Mouse (Mus musculus): ENCODE results near the gene Ube2z. TPM values are rescaled to one million over a fixed set of nuclear protein-coding genes. Genes with fewer than 3 reads are reported as not detected.
A peak's percentile ranks its signal among the peaks of the same experiment; 100 is the strongest.

The Ube2z gene
- polyA plus RNA-seq, 1 experiment from 2014 or later, result 33.2 TPM

- Histone ChIP-seq H3K4me1 (replicated peaks; ENCODE audit: insufficient read depth, low read length) (peaks cover 29% of the 10 kb centered on the region), H3K4me2 (ENCODE audit: low read length) (peak overlapping the region; percentile 94), H3K4me3 (replicated peaks; ENCODE audit: low read depth, low read length) (peak overlapping the region; percentile 88), H3K9me3 (replicated peaks; ENCODE audit: low read length) (no peaks in the 10 kb centered on the region), H3K36me3 (ENCODE audit: insufficient read depth, low read length) (no peaks in the 10 kb centered on the region), H3K27me3 (ENCODE audit: insufficient read depth, low read length) (peaks cover 25% of the 10 kb centered on the region), H3K9ac (ENCODE audit: low read depth, low read length) (peak overlapping the region; percentile 87; the same call in 1 of the 2 replicates), H3K27ac (no peak overlapping the region)
- TF ChIP-seq CTCF (IDR thresholded peaks at IDR 0.05; ENCODE audit: low read depth), result no peak
- under 1% methylated on average over 33 of the region's 33 CpGs for WGBS
- peak; percentile 49 for DNase-seq (ENCODE audit: low spot score)
- peak; percentile 16; the same call in 1 of the 2 replicates for ATAC-seq (replicated peaks; ENCODE audit: low FRiP score, low read depth)
Observed at GRCm38 (mm10) chr11:96006367-96006851, 58.8 kb downstream of the Ube2z start.

GRCm38 (mm10) chr11:96005403-96006271 is 59.6 kb downstream of the Ube2z start, which contains the start of gene Igf2bp1:
Gene Igf2bp1 (minus strand): TSS chr11:96005940.
- peaks cover 20% of the 10 kb centered on the region; the same call in 1 of the 2 replicates for H3K27me3 ChIP-seq (ENCODE audit: insufficient read depth, low read length)
- peak within 1 kb of the TSS; percentile 94 for H3K4me2 ChIP-seq (ENCODE audit: low read length)
- no peak for TF ChIP-seq CTCF (IDR thresholded peaks at IDR 0.05; ENCODE audit: low read depth)
- peak within 1 kb of the TSS; percentile 87 for H3K9ac ChIP-seq (ENCODE audit: low read depth, low read length)
- ATAC-seq (replicated peaks; ENCODE audit: low FRiP score, low read depth), result peak; percentile 64
- peak within 1 kb of the TSS; percentile 88 for H3K4me3 ChIP-seq (replicated peaks; ENCODE audit: low read depth, low read length)
- no peaks in the 10 kb centered on the region for H3K9me3 ChIP-seq (replicated peaks; ENCODE audit: low read length)
- peak; percentile 81 for DNase-seq (ENCODE audit: low spot score)
- H3K36me3 ChIP-seq (ENCODE audit: insufficient read depth, low read length), result no peaks in the 10 kb centered on the region
- peaks cover 29% of the 10 kb centered on the region for H3K4me1 ChIP-seq (replicated peaks; ENCODE audit: insufficient read depth, low read length)
- WGBS, result under 1% methylated on average over 66 of the region's 74 CpGs
- peak within 1 kb of the TSS; percentile 89 for H3K27ac ChIP-seq

GRCm38 (mm10) chr11:96004793-96005402 is 60.3 kb downstream of the Ube2z start:
- Histone ChIP-seq H3K4me2 (ENCODE audit: low read length) (peak overlapping the region; percentile 94), H3K9me3 (replicated peaks; ENCODE audit: low read length) (no peaks in the 10 kb centered on the region), H3K27ac (peak overlapping the region; percentile 89), H3K4me1 (replicated peaks; ENCODE audit: insufficient read depth, low read length) (peaks cover 29% of the 10 kb centered on the region), H3K4me3 (replicated peaks; ENCODE audit: low read depth, low read length) (peak overlapping the region; percentile 88), H3K36me3 (ENCODE audit: insufficient read depth, low read length) (no peaks in the 10 kb centered on the region), H3K9ac (ENCODE audit: low read depth, low read length) (peak overlapping the region; percentile 87), H3K27me3 (ENCODE audit: insufficient read depth, low read length) (peaks cover 16% of the 10 kb centered on the region; the same call in 1 of the 2 replicates)
- DNase-seq (ENCODE audit: low spot score), result peak; percentile 42
- WGBS, result under 1% methylated on average over 51 of the region's 57 CpGs
- peak; percentile 45 for ATAC-seq (replicated peaks; ENCODE audit: low FRiP score, low read depth)
- TF ChIP-seq CTCF (IDR thresholded peaks at IDR 0.05; ENCODE audit: low read depth), result no peak

- Histone ChIP-seq H3K9ac (ENCODE audit: low read depth, low read length) (peak overlapping the region; percentile 87), H3K9me3 (replicated peaks; ENCODE audit: low read length) (no peaks in the 10 kb centered on the region), H3K27ac (peak overlapping the region; percentile 89), H3K4me2 (ENCODE audit: low read length) (peak overlapping the region; percentile 94), H3K4me1 (replicated peaks; ENCODE audit: insufficient read depth, low read length) (peaks cover 29% of the 10 kb centered on the region), H3K4me3 (replicated peaks; ENCODE audit: low read depth, low read length) (peak overlapping the region; percentile 88), H3K36me3 (ENCODE audit: insufficient read depth, low read length) (no peaks in the 10 kb centered on the region), H3K27me3 (ENCODE audit: insufficient read depth, low read length) (peaks cover 16% of the 10 kb centered on the region; the same call in 1 of the 2 replicates)
- ATAC-seq (replicated peaks; ENCODE audit: low FRiP score, low read depth) (peak; percentile 3; the same call in 1 of the 2 replicates), DNase-seq (ENCODE audit: low spot score) (peak; percentile 57)
- WGBS, result 1% methylated on average over 32 of the region's 32 CpGs
- TF ChIP-seq CTCF (IDR thresholded peaks at IDR 0.05; ENCODE audit: low read depth), result no peak
Observed at GRCm38 (mm10) chr11:96003969-96004792, 61.0 kb downstream of the Ube2z start.

- peaks cover 16% of the 10 kb centered on the region; the same call in 1 of the 2 replicates for H3K27me3 ChIP-seq (ENCODE audit: insufficient read depth, low read length)
- ATAC-seq (replicated peaks; ENCODE audit: low FRiP score, low read depth), result no peak
- 8% methylated on average over 12 of the region's 12 CpGs for WGBS
- peak overlapping the region; percentile 94 for H3K4me2 ChIP-seq (ENCODE audit: low read length)
- peak; percentile 41 for DNase-seq (ENCODE audit: low spot score)
- H3K9ac ChIP-seq (ENCODE audit: low read depth, low read length), result no peak overlapping the region; the same call in 1 of the 2 replicates
- no peaks in the 10 kb centered on the region for H3K36me3 ChIP-seq (ENCODE audit: insufficient read depth, low read length)
- H3K4me1 ChIP-seq (replicated peaks; ENCODE audit: insufficient read depth, low read length), result peaks cover 29% of the 10 kb centered on the region
- H3K9me3 ChIP-seq (replicated peaks; ENCODE audit: low read length), result no peaks in the 10 kb centered on the region
- peak overlapping the region; percentile 88 for H3K4me3 ChIP-seq (replicated peaks; ENCODE audit: low read depth, low read length)
- H3K27ac ChIP-seq, result no peak overlapping the region
- TF ChIP-seq CTCF (IDR thresholded peaks at IDR 0.05; ENCODE audit: low read depth), result no peak
Observed at GRCm38 (mm10) chr11:96003100-96003900, 61.9 kb downstream of the Ube2z start.

Other genes with a start within 250 kb of the Ube2z start
- gene Phospho1, start 240.9 kb downstream of the Ube2z start, polyA plus RNA-seq (2015; fragmentation: Nextera tagmentation; extraction: Ambion mirVana), result 0.17 TPM in 1 of 2 replicates, not detected in the other
- gene Gngt2, start 228.2 kb downstream of the Ube2z start, polyA plus RNA-seq (2015; fragmentation: Nextera tagmentation; extraction: Ambion mirVana), result 32.6 and 32.9 TPM in 2 replicates
- gene Abi3, start 222.9 kb downstream of the Ube2z start, polyA plus RNA-seq (2015; fragmentation: Nextera tagmentation; extraction: Ambion mirVana), result 10.5 and 13.1 TPM in 2 replicates
- gene B4galnt2, start 150.5 kb downstream of the Ube2z start, polyA plus RNA-seq (2015; fragmentation: Nextera tagmentation; extraction: Ambion mirVana), result 1.1 and 1.6 TPM in 2 replicates
- gene Igf2bp1, start 59.4 kb downstream of the Ube2z start, polyA plus RNA-seq (2015; fragmentation: Nextera tagmentation; extraction: Ambion mirVana), result 14.9 and 20.5 TPM in 2 replicates
- gene Gip, start 40.8 kb downstream of the Ube2z start, polyA plus RNA-seq (2015; fragmentation: Nextera tagmentation; extraction: Ambion mirVana), result not detected in 2 replicates
- gene Snf8, start 30.5 kb downstream of the Ube2z start, polyA plus RNA-seq (2015; fragmentation: Nextera tagmentation; extraction: Ambion mirVana), result 85.8 and 90.6 TPM in 2 replicates
- 1,356 and 1,385 TPM in 2 replicates for gene Atp5g1, start 10.3 kb upstream of the Ube2z start, polyA plus RNA-seq (2015; fragmentation: Nextera tagmentation; extraction: Ambion mirVana)
- not detected in 2 replicates for gene Calcoco2, start 46.6 kb upstream of the Ube2z start, polyA plus RNA-seq (2015; fragmentation: Nextera tagmentation; extraction: Ambion mirVana)
- gene Ttll6, start 68.4 kb upstream of the Ube2z start, polyA plus RNA-seq (2015; fragmentation: Nextera tagmentation; extraction: Ambion mirVana), result 0.04 TPM in 1 of 2 replicates, not detected in the other
- gene Hoxb13, start 128.9 kb upstream of the Ube2z start, polyA plus RNA-seq (2015; fragmentation: Nextera tagmentation; extraction: Ambion mirVana), result not detected in 2 replicates
- gene Hoxb9, start 206.1 kb upstream of the Ube2z start, polyA plus RNA-seq (2015; fragmentation: Nextera tagmentation; extraction: Ambion mirVana), result 22.6 and 23.1 TPM in 2 replicates
- 8.7 and 12.2 TPM in 2 replicates for gene Hoxb8, start 216.5 kb upstream of the Ube2z start, polyA plus RNA-seq (2015; fragmentation: Nextera tagmentation; extraction: Ambion mirVana)
- 56.1 and 58.9 TPM in 2 replicates for gene Hoxb7, start 221.2 kb upstream of the Ube2z start, polyA plus RNA-seq (2015; fragmentation: Nextera tagmentation; extraction: Ambion mirVana)
- 45.0 and 47.8 TPM in 2 replicates for gene Hoxb6, start 227.1 kb upstream of the Ube2z start, polyA plus RNA-seq (2015; fragmentation: Nextera tagmentation; extraction: Ambion mirVana)
- gene Hoxb5, start 237.9 kb upstream of the Ube2z start, polyA plus RNA-seq (2015; fragmentation: Nextera tagmentation; extraction: Ambion mirVana), result 10.2 and 12.9 TPM in 2 replicates

Data from kidney, postnatal 0 days (tissue).